ENCODE assay signal across 8 mouse cellular contexts in the genomic region with DNA sequence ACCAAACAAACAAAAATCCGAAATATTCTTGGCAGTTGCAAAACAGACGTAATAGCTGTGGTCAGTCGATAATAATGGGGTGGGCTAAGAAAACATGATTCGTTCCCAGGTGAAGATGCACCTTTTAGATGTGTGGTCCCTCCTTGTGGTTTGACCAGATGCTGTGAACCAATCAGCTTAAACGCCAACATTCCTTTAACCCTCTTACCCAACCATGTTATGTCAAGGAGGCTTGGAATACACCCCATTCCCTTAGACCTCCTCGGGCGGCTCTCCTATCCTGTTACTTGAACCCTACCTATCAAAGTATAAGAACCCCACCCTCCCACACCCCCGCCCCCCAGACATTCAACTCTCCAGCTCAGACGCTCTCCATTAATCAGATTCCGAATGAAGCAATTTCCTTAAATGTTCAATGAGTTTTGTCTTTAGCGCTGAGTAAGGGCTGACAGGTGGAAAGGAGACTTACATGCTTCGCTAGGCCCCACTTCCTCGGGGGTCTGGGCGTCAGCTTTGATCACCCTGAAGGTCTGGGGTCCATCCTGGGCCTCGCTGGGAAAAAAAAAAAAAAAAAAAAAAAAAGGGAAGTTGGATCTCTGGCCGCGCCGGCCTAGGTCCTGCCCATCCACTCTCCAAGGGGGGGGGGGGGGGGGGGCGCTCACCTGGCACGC. TPM values are rescaled to one million over a fixed set of nuclear protein-coding genes. Genes with fewer than 3 reads are reported as not detected.
DNase-seq lines count a peak whose midpoint lies in the region; ATAC-seq and TF ChIP-seq lines count a peak whose summit lies in the region.

No protein-coding gene starts in this region.

- 35% methylated on average over 15 of the region's 20 CpGs for WGBS in heart, embryonic 12.5 days
- WGBS in forebrain, embryonic 16.5 days = 51% methylated on average over 14 of the region's 20 CpGs
- WGBS in liver, postnatal 0 days (ENCODE audit: insufficient replicate concordance) = 40% methylated on average over 14 of the region's 20 CpGs

- TF ChIP-seq POLR2A in ES-Bruce4 (IDR thresholded peaks at IDR 0.05; ENCODE audit: insufficient read depth, low read length) = no peak

- H3K4me2 ChIP-seq in heart, embryonic 12.5 days = peak overlapping the region; percentile 84
- peak overlapping the region; percentile 68 for H3K4me2 ChIP-seq in forebrain, embryonic 16.5 days (ENCODE audit: low read length)
- H3K4me2 ChIP-seq in liver, postnatal 0 days (ENCODE audit: low read depth, low read length) = peak overlapping the region; percentile 95

- DNase-seq in heart, adult 8-10 months (ENCODE audit: low spot score) = no peak
- no peak for DNase-seq in liver, postnatal 0 days
- no peak for DNase-seq in urinary bladder, adult 18-20 months (ENCODE audit: low spot score in 2 of 2)
- DNase-seq in right cerebral cortex, adult 2 months (ENCODE audit: low spot score in 2 of 2) = no peak
- no peak for DNase-seq in kidney, postnatal 4 days

- no peak for TF ChIP-seq EP300 in ES-Bruce4 (IDR thresholded peaks at IDR 0.05; ENCODE audit: insufficient read depth, low read depth, low read length)
- TF ChIP-seq EP300 in liver, postnatal 0 days (IDR thresholded peaks at IDR 0.05; ENCODE audit: low read depth) = no peak

- no peak overlapping the region for H3K27ac ChIP-seq in heart, embryonic 12.5 days (ENCODE audit: poor library complexity, severe bottlenecking)
- H3K27ac ChIP-seq in ES-Bruce4 (ENCODE audit: insufficient read depth, low read length) = no peak overlapping the region
- H3K27ac ChIP-seq in forebrain, embryonic 16.5 days (ENCODE audit: low read length) = no peak overlapping the region
- H3K27ac ChIP-seq in liver, postnatal 0 days (ENCODE audit: low read depth) = no peak overlapping the region

- no peaks in the 10 kb centered on the region for H3K9me3 ChIP-seq in heart, embryonic 12.5 days (replicated peaks)
- H3K9me3 ChIP-seq in ES-Bruce4 (replicated peaks; ENCODE audit: control insufficient read depth, insufficient read depth, low read length, poor library complexity, severe bottlenecking) = no peaks in the 10 kb centered on the region
- no peaks in the 10 kb centered on the region for H3K9me3 ChIP-seq in forebrain, embryonic 16.5 days (ENCODE audit: control insufficient read depth, low read length)
- no peaks in the 10 kb centered on the region for H3K9me3 ChIP-seq in liver, postnatal 0 days (ENCODE audit: low read length)

- H3K36me3 ChIP-seq in heart, embryonic 12.5 days = peaks cover 29% of the 10 kb centered on the region
- H3K36me3 ChIP-seq in ES-Bruce4 (ENCODE audit: control insufficient read depth, insufficient read depth, low read length, poor library complexity, severe bottlenecking) = peaks cover 15% of the 10 kb centered on the region
- H3K36me3 ChIP-seq in forebrain, embryonic 16.5 days (ENCODE audit: control insufficient read depth, insufficient read depth) = peaks cover 8% of the 10 kb centered on the region
- peaks cover 17% of the 10 kb centered on the region for H3K36me3 ChIP-seq in liver, postnatal 0 days (replicated peaks; ENCODE audit: insufficient read depth, low read length)

- TF ChIP-seq CTCF in ES-Bruce4 (IDR thresholded peaks at IDR 0.05; ENCODE audit: low read depth, low read length) = no peak
- no peak for TF ChIP-seq CTCF in liver, postnatal 0 days (IDR thresholded peaks at IDR 0.05; ENCODE audit: low read depth)

- no peak for ATAC-seq in heart, embryonic 12.5 days (ENCODE audit: insufficient number of reproducible peaks, low FRiP score)
- ATAC-seq in forebrain, embryonic 16.5 days = no peak
- ATAC-seq in liver, postnatal 0 days = no peak

- peak overlapping the region; percentile 63 for H3K4me3 ChIP-seq in heart, embryonic 12.5 days
- peak overlapping the region; percentile 93 for H3K4me3 ChIP-seq in ES-Bruce4 (ENCODE audit: low read depth, low read length)
- peak overlapping the region; percentile 90 for H3K4me3 ChIP-seq in forebrain, embryonic 16.5 days (replicated peaks; ENCODE audit: low read length)
- H3K4me3 ChIP-seq in liver, postnatal 0 days (ENCODE audit: low read depth, low read length) = peak overlapping the region; percentile 59

- peak overlapping the region; percentile 62 for H3K9ac ChIP-seq in heart, embryonic 12.5 days
- H3K9ac ChIP-seq in ES-Bruce4 (ENCODE audit: low read depth, poor library complexity, severe bottlenecking) = peak overlapping the region; percentile 54
- H3K9ac ChIP-seq in forebrain, embryonic 16.5 days (replicated peaks; ENCODE audit: low read depth, low read length) = peak overlapping the region; percentile 56
- peak overlapping the region; percentile 63 for H3K9ac ChIP-seq in liver, postnatal 0 days (replicated peaks)

- H3K27me3 ChIP-seq in heart, embryonic 12.5 days (replicated peaks) = no peaks in the 10 kb centered on the region
- H3K27me3 ChIP-seq in ES-Bruce4 (ENCODE audit: control insufficient read depth, insufficient read depth, low read length, poor library complexity, severe bottlenecking) = no peaks in the 10 kb centered on the region
- H3K27me3 ChIP-seq in forebrain, embryonic 16.5 days (replicated peaks; ENCODE audit: control insufficient read depth, insufficient read depth, low read length) = no peaks in the 10 kb centered on the region
- H3K27me3 ChIP-seq in liver, postnatal 0 days (ENCODE audit: insufficient read depth, low read length) = no peaks in the 10 kb centered on the region

- H3K4me1 ChIP-seq in heart, embryonic 12.5 days (replicated peaks) = peaks cover 13% of the 10 kb centered on the region
- no peaks in the 10 kb centered on the region for H3K4me1 ChIP-seq in ES-Bruce4 (ENCODE audit: control insufficient read depth, insufficient read depth, low read length)
- H3K4me1 ChIP-seq in forebrain, embryonic 16.5 days (replicated peaks; ENCODE audit: control insufficient read depth, insufficient read depth, low read length) = peaks cover 24% of the 10 kb centered on the region
- H3K4me1 ChIP-seq in liver, postnatal 0 days (ENCODE audit: insufficient read depth) = peaks cover 13% of the 10 kb centered on the region

RNA-seq across cellular contexts. Expression of gene Ccdc115, which starts 1.0 kb away (rescaled TPM):
- 45.9 and 46.6 TPM in 2 replicates for polyA plus RNA-seq in heart, embryonic 12.5 days (2016; fragmentation: Nextera tagmentation; extraction: Ambion mirVana)
- 10 to 100 TPM; 12.6 to 15.3 (median 14.8) TPM for total RNA-seq in heart, adult 8-10 months (2022)
- polyA plus RNA-seq in ES-Bruce4 (2011; ENCODE audit: insufficient read depth, insufficient read length, low read depth, missing spikeins) = 15.5 and 15.6 TPM in 2 replicates
- polyA plus RNA-seq in forebrain, embryonic 16.5 days (2015; fragmentation: Nextera tagmentation; extraction: Ambion mirVana) = 67.4 and 73.6 TPM in 2 replicates
- 19.0 and 21.0 TPM in 2 replicates for polyA plus RNA-seq in liver, postnatal 0 days (2015; fragmentation: Nextera tagmentation; extraction: Ambion mirVana)

RNA-seq across cellular contexts. Expression of gene Imp4, which starts 1.1 kb away (rescaled TPM):
- 65.9 and 74.8 TPM in 2 replicates for polyA plus RNA-seq in heart, embryonic 12.5 days (2016; fragmentation: Nextera tagmentation; extraction: Ambion mirVana)
- total RNA-seq in heart, adult 8-10 months (2022) = 10 to 100 TPM; 28.0 to 31.5 (median 30.4) TPM
- polyA plus RNA-seq in ES-Bruce4 (2011; ENCODE audit: insufficient read depth, insufficient read length, low read depth, missing spikeins) = 42.2 and 49.2 TPM in 2 replicates
- polyA plus RNA-seq in forebrain, embryonic 16.5 days (2015; fragmentation: Nextera tagmentation; extraction: Ambion mirVana) = 58.8 and 65.6 TPM in 2 replicates
- 37.6 and 41.6 TPM in 2 replicates for polyA plus RNA-seq in liver, postnatal 0 days (2015; fragmentation: Nextera tagmentation; extraction: Ambion mirVana)

RNA-seq across cellular contexts. Expression of gene Ptpn18, which starts 21.0 kb away (rescaled TPM):
- 10.4 and 10.8 TPM in 2 replicates for polyA plus RNA-seq in heart, embryonic 12.5 days (2016; fragmentation: Nextera tagmentation; extraction: Ambion mirVana)
- total RNA-seq in heart, adult 8-10 months (2022) = 1 to 10 TPM; 2.4 to 4.9 (median 2.7) TPM
- 3.2 and 5.6 TPM in 2 replicates for polyA plus RNA-seq in ES-Bruce4 (2011; ENCODE audit: insufficient read depth, insufficient read length, low read depth, missing spikeins)
- polyA plus RNA-seq in forebrain, embryonic 16.5 days (2015; fragmentation: Nextera tagmentation; extraction: Ambion mirVana) = 4.0 and 4.2 TPM in 2 replicates
- 28.2 and 32.1 TPM in 2 replicates for polyA plus RNA-seq in liver, postnatal 0 days (2015; fragmentation: Nextera tagmentation; extraction: Ambion mirVana)

RNA-seq across cellular contexts. Expression of gene Prss39, which starts 59.7 kb away (rescaled TPM):
- polyA plus RNA-seq in heart, embryonic 12.5 days (2016; fragmentation: Nextera tagmentation; extraction: Ambion mirVana) = not detected in 2 replicates
- under 1 TPM in 1 of 4 experiments, not detected in 3; 0.22 TPM for total RNA-seq in heart, adult 8-10 months (2022)
- polyA plus RNA-seq in ES-Bruce4 (2011; ENCODE audit: insufficient read depth, insufficient read length, low read depth, missing spikeins) = not detected in 2 replicates
- not detected in 2 replicates for polyA plus RNA-seq in forebrain, embryonic 16.5 days (2015; fragmentation: Nextera tagmentation; extraction: Ambion mirVana)
- not detected in 2 replicates for polyA plus RNA-seq in liver, postnatal 0 days (2015; fragmentation: Nextera tagmentation; extraction: Ambion mirVana)
